Mouse (Mus musculus) adrenal gland, postnatal 10 days (tissue): ENCODE data around the gene Ergic1. TPM values are rescaled to one million over a fixed set of nuclear protein-coding genes. Genes with fewer than 3 reads are reported as not detected.

Experiments
- DNase-seq: peaks from one replicate; pipeline ENCODE4 v3.0.0; 2021; ENCODE audit warnings: mixed read lengths
- total RNA-seq, 2 experiments: library from RNA; stranded (reverse); gene quantifications; 2 replicates each; pipeline ENCODE4 v1.2.3; 2021

The Ergic1 gene
- total RNA-seq, 2 experiments from 2014 or later: 137 to 143 TPM

DNA sequence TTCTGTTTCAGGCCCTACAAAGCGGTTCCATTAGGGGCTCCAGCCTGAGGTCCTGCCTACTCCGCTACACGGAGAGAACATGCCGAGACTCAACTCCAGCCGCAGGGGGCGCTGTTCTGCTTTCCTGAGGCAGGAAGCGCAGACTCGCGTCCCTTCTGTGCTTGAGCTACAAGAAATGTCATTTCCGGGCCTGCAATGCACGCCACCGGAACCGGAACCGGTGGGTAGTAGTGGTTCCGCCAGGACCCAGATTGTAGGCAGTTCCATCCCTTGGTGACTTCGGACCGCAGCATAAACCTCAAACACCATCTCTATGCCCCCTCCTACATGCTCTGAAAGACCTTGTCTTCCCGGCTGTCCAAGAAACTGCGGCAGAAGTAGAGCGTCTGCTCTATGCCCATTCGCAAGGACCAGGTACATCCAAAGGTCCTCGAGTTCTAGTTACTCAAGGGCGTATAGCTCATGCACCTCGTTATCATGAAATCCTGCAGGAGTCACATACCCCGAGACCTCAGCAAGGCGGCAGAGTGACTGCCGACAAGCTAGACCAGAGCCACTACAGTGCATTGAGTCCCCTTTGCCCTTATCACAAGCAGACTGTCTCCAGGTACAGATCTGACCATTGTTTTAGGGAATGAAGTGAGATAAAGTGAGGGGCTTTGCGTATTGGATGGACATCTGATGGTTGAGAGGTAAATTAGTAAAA is 101.8 kb downstream of the Ergic1 start, which contains the start of gene Atp6v0e:
Gene Atp6v0e, plus strand, starts transcription at position 254 of the 706 bp plus-strand sequence.
- peak; percentile 98 for DNase-seq

DNA sequence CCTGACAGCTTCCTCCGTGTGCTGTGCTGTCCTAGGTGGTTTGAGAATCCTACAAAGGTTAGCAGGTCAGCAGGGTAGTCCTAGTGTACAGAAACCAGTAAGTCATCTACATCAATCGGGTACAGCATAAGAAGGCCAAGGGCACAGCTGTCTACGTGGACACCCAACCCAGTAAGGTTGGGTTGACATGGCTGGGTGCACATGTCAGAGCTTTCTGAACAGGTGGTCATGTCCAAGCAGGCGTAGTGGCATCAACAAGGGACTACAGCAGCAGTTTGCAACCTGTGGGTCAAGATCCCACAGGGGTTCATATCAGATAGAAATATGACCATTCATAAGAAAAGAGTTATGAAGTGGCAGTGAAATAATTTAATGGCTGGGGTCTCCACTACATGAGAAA is 104.3 kb downstream of the Ergic1 start:
- no peak for DNase-seq

DNA sequence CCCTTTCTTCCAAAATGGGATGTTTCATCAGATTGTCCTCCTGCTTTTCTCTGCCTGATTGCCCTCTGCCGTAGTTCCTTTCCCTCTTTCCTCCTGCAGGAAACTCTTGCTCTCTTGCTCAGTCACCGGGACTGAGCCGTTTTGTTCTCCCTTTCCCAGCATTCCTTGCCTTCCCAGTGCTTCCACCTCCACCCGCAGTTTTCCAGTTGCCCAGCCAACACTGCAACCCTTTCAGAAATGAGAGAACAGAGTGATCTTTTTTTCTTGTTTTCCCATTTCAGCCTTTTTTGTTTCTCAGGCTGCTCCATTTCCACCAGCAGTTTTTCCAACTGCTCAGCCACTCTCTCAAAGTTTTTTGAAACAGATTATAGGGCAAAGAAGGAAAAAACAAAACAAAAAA is 110.0 kb downstream of the Ergic1 start:
- no peak for DNase-seq

DNA sequence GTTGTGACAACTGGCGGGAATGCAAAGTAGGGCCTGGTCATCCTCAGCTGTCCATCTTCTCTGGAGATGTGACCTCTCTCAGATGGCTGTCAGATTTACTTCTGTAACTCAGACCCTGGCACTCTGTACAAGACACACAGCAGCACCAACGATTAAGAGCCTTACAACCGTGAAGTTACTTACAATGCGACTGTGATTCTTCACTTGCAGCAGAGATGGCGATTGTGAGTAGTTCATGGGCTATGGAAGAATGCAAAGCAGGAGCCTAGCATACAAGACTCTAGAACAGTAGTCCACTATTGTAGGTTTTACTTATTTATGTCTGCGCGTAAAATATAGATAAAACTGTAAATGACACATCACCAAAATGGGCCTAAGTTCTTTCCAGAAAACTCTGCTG is 114.6 kb downstream of the Ergic1 start:
- no peak for DNase-seq

DNA sequence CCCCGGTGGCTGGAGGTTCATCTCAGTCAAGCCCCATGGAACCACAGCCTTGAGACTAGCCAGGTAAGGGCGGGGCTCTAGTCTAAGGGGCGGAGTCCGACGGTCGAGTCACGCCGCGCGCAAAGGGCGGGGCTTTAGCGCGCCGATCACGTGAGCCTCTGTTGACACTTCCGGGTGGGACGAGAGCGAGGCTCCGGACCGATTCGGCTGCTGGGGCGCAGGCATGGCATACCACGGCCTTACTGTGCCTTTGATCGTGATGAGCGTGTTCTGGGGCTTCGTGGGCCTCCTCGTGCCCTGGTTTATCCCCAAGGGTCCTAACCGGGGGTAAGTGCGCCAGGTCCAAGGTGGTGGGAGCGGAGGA is 114.9 kb downstream of the Ergic1 start:
- peak; percentile 94 for DNase-seq

DNA sequence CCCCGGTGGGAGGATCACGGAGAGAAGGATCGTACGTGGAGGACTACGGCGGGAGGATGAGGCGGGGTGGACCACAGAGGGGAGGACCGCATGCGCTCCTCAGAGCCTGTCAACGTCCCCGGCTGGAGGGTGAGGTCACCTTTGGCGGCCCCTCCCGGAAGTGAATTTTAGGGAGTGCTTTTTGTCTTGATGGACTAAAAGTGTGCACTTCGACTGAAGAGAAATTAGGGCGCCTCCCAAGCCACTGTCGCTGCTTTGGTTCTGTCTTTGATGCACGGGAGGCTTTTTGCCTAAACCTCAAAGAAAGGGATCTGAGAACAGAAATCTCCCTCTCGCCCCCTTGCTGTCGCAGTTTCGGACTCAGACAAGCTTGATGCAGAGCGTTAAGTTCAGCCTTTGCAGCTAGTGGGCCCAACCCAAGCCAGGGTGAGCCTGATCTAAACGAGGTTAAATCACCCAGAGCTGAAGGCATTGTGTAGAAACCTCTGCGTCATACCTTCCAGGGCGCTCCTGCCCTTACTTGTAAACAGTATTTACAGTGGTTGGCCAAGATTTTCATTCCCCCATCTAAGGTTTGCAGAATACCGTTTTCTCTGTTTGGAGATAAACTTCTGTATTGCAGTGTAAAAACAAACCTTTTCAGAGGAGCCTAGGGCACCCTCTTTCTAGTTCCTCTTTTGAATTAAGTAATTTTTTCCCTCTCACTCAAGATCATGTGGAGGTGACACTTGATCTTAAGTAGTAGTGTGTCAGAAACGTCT is 115.5 kb downstream of the Ergic1 start:
- peak; percentile 79 for DNase-seq

DNA sequence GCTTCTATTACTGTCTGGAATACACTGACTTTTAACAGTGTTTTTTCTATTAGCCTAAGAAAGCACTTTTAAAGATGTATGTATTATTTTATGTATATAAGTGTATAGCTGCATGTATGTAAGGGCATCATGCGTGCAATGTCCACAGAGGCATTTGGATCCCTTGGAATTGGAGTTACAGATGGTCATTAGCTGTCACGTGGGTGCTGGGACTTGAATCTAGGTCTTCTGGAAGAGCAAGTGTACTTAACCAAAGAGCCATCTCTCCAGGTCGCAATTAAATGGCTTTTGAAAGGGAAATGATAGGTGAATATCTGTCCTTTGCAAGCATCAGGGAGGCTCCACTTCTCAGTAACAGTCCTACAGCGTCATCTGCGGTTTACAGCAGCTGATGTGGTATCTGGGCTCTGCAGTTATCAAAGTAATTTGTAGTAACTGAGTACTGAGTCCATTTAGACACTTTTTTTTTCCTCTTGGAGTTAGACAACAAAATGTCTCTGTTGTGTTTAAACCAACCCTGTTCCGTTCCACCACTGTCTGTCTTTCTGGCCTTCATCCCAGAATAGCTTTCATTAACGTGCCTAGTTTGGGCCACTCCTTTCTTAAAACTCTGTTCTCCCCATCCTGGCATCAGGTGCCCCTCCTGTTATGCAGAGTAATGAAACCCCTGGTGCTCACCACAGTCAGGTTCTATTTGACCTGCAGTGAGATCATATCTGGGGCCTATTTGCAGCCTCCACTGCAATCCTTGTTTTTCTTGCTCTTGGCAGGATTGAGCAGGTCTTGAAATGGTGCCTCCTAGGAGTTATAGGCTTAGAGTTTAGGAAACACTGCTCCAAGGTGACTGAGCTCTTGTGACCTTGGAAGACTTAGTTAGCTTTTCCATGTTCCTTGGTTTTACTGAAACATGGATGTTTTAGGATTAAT is 116.7 kb downstream of the Ergic1 start:
- no peak for DNase-seq

DNA sequence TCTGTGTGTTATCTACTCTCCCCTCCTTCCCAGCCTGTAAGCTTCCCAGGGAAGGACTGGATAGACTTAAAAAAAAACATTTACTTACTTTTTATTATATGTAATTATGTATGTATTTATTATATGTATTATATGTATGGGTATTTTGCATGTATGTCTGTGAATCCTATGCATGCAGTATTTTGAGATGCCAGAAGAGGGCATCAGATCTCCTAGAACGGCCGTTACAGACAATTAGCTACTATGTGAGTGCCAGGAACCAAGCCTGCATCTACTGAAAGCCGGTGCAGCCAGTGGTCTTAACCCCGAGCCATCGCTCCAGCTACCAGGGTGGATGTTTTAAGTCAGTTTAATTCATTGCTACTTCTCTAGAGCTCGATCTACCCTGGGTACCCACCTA is 120.0 kb downstream of the Ergic1 start:
- DNase-seq: no peak

DNA sequence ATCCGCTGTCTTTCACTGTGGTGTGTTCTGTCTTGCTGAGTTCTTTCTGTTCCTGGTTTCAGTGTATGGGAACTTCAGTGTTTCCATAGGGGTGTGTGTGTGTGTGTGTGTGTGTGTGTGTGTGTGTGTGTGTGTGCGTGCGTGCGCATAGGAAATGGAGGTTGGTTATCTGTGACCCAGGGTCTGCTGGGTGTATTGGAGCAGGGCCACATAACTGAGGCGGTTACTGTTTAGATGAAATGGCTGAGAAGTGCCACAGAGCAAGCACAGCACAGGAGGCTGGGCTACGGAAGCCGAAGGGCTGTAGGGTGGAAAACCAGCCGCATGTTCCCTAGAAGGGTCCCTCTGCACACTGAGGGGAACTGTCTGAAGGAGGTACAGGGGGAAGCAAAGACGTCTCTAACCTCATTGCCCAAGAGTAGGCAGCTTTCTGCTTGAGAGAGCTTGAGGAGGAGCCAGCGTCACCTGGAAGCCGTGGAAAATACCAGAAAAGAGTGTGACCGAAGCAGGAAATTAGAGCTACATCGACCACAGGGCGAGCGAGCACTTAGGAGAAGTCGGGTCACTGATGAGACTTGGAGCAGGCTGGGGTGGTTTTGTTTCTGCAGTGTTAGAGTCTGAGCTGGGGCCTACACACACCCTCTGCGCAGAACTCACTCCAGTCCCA is 125.2 kb downstream of the Ergic1 start:
- DNase-seq: no peak

DNA sequence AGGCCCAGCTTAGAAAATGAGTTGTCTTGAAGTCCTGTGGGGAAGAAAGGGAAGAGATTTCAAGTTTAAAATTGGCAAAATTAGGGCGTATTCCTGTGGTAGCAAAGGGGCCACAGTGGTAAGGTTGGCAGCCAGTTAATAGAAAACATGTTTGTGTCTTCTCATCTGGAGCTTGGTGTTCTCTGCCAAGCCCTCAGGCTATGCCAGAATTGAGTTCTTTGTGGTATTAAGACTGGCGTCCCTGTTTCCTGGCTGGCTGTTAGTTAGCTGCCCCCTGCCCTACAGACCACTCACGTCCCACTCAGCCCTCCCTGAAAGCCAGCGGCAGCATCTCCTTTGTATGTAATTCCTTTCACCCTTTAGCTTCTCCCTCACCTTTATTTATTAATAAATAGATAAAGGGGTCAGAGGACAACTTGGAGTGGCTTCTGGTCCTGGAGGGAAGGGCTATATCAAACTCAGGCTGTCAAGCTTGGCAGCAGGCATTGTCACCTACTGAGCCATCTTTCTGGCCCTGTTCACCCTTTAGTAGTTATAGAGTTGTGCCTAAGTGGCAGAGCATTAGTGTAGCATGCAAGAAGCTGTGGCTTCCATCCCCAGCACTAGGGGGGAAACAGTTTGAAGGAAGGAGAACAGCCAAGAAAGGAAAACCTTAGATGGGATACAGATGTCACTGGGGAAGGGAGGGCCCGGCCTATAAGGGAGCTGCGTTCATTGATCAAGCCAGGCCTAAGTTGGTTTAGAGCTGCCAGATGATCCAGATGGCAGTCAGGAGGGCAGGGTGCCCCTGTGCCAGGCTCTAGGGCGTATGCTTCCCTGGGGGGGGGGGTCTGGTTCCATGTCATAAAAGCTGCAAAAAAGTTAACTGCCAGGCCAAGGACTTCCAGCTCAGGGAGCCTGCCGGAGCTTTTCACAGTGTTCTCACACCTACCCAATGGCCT is 127.8 kb downstream of the Ergic1 start:
- no peak for DNase-seq

DNA sequence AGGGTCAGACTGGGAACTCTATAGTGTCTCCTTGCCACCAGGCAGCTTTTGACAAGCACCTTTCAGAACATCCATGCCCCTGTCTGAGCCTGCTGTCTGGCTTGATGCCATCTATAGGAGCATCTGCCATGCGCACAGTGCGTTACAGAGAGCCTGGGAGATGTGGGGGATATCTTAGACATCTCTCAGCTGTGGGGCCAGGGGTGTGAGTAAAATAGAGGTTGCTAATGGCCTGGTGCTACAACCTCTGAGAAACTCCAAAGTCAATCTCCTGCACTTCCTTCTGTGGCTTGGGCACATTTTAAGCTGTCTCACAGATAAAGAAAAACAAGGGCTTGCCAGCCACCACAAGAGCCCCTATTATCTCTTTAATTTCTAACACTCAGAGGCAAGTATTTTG is 128.5 kb downstream of the Ergic1 start:
- no peak for DNase-seq

DNA sequence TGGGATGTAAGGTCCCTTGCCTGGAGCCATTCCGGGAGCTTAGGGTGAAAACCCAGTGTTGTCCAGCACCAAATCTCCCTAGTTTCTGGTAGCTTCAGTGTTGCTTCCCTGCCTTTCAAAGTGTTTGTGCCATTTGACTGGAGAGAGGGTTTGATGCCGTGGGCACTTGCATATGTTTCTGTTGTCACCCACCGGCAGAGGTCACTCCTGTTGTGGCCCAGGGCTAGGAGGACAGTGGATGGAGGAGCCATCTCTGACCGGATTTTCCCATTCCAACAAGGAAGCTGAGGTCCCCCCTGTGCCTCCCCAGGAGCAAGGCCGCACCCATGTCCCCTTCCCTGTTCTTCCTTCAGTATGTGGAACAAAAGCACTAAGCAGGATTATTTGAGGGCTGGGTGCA is 128.9 kb downstream of the Ergic1 start:
- DNase-seq: no peak

DNA sequence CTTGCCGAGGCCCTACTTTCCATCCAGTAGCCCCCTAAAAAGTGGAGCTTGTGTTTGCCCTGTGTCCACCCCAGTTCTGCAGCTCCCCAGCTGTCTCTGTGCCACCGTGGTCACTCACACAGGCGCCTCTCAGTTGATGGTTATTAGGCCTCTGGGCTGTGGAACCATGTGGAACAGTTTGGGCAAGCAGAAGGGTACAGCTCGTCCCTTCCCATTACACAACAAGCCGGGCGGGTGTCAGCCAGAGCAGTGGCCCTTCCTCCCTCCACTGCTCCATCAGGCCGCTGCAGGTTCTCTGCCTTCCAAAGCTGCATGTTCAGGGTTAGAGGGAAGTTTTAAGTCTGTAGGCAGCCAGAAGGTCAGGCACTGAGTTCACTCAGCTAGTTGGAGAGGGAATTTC is 129.8 kb downstream of the Ergic1 start:
- no peak for DNase-seq

DNA sequence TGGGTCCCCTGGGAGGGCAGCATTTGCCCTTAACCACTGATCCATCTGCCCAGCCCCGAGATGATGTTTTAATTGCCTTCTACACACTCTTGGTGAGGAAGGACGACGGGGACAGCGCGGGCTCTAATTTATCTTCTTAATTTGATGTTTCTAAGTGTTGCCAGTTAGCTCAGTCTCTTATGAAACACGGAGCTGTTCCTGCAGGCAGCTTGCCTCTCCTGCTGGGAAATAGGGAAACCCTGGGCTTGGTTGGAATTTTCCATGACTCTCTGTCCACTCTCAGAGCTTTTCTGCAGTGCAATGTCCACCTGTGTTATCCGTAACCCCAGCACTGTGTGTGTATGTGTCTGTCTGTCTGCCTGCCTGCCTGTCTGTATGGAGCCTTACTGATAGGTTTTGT is 132.1 kb downstream of the Ergic1 start:
- DNase-seq: no peak

DNA sequence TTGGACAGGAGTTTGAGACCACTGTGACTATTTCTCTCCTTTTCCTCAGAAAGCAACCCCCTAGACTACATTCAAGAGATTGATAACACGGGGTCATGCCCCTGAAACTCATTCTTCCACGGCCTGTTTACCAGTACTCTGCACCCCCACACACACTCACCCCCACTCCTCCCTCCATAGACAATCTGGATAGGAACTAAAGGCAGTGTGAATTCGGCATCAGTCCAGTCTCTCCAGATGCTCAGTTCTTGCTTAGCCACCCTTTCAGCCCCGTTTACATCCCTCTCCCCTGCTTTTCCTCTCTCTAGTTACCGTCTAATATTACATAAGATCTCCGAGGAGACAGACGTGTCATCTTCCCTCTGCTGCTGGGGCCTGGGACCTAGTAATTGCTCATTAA is 132.9 kb downstream of the Ergic1 start:
- no peak for DNase-seq

DNA sequence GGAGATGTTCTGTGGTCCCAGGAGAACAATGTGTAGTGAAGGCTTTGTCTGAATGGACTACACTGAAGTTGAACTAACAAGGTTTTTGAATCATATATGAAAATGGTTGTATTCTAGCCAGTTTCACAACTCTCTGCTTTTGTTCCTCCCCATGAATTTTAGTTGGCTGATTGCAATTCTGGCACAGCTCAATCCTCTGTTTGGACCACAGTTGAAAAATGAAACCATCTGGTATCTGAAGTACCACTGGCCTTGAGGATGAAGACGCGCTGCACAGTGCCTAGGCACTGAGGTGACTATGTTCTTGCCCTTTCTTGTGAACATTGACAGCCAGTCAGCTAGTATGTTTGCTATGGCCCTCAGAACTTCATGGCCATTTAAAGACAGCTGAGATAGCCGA is 133.9 kb downstream of the Ergic1 start:
- DNase-seq: no peak

DNA sequence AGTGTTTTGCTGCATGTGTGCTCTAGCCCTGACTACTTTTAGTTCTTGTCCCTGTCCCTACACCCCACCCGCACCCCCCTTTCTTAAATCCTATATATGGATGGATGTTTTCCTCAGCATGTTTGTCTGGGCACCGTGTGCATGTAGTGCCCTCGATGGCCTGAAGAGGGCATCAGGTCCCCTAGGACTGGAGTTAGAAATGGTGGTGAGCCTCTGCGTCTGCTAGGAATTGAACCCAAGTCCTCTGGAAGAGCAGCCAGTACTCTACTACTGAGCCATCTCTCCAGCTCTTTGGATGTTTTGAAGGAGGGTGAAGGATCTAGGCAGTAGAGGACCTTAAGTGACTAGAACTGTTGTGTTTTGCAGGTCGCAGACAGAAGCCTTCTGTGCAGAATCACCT is 137.6 kb downstream of the Ergic1 start:
- DNase-seq: no peak

DNA sequence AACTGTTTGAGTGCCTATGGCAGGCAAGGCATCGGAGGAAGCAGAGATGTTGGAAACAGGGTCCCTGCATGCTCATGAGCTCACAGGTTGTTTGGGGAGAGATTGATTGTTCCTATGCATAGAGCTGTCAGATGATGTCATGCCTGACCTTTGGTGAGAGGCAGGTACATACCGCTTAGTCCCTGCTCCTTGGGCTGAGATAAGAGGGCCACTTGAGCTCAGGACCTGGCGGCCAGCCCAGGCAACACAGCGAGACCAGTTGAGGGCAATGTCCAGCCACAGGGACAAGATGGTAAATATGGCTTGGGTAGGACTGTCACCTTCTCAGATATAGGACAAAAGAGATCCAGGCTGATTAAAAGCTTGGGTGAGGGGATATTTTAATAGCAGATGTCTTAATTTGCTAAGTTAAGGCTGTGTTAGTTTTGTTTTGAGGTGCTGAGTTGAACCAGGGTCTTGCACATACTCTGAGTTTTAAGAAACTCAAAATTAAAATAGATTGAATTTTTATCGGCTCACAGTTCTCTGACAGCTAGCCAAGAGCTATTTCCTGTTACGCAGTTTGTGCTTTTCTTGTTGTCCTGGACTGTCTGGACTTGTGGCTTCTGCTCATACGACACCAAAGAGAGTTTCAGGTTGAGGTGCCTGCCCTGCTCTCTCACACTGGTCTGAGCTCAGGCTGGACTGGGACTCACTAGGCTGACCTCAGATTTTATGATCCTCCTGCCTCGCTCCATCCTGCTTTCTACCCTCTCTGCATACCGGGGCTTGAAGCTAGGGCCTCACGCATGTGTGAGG is 138.7 kb downstream of the Ergic1 start:
- DNase-seq: no peak

DNA sequence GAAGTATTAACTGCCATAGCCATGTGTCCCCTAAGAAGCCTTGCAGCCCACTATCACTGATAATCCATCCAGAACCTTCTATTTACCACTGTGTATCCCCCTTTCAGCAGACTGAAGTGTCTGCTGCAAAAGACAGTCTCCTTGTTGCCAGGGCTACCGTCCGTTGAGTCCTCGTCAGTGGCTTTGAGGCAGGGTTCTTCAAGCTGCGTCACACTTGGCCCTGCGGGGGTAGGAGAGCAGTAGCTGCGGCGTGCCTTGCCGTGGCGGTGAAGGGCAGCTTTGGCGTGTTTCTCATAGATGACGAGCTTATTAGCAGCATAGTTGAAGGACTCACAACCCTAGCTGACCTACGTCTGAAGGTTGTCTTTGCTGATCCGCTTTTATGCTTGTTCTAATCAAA is 140.3 kb downstream of the Ergic1 start:
- DNase-seq: no peak

DNA sequence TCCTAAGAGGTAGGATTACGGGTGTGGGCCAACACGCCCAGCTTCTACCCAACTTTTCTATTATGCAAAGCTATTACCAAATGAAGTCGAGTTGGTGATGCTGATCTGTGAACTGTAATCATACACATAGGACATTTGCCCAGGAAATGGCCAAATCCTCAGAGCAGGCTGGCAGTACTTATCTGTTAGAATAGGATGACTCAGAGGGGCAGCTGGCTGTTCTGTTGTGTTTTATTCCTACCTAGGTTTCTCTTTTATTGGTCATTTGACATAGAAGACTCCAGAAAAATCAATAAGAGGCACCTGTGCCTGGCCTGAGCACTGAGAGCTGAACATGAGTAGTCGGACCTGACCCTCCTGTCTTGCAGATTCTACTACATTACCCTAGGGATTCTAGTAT is 141.3 kb downstream of the Ergic1 start:
- no peak for DNase-seq
